Mouse (Mus musculus): ENCODE results near the gene Fbh1.

GRCm38 (mm10) chr2:11714535-11714934, 62.8 kb downstream of the Fbh1 start:
- TF ChIP-seq POLR2A (IDR thresholded peaks at IDR 0.05; ENCODE audit: control insufficient read depth, extremely low read depth, insufficient read depth, low read length, poor library complexity), result no peak
- TF ChIP-seq CTCF (IDR thresholded peaks at IDR 0.05; ENCODE audit: borderline replicate concordance, control insufficient read depth, extremely low read depth, insufficient read depth, low read length, poor library complexity), result no peak

Data from thymus, adult 2 months (tissue).